Mouse (Mus musculus): Measurements from ENCODE around the gene Tcap. TPM values are rescaled to one million over a fixed set of nuclear protein-coding genes. Genes with fewer than 3 reads are reported as not detected.
A peak's percentile ranks its signal among the peaks of the same experiment; 100 is the strongest.

The Tcap gene
- polyA plus RNA-seq, 1 experiment from 2014 or later: 86.0 TPM

GRCm38 (mm10) chr11:98409341-98409822 lies 25.8 kb downstream of the Tcap start:
- Histone ChIP-seq H3K9me3 (no peaks in the 10 kb centered on the region), H3K27ac (peak overlapping the region; percentile 84), H3K4me1 (peaks cover 47% of the 10 kb centered on the region), H3K4me3 (peak overlapping the region; percentile 43), H3K36me3 (0 out of 2 replicates have a peak, but pooled peaks cover under 1% of the 10 kb centered on the region), H3K27me3 (ENCODE audit: insufficient read depth, poor library complexity, severe bottlenecking) (peaks cover 9% of the 10 kb centered on the region; the same call in 1 of the 2 replicates)
- no peak for DNase-seq (ENCODE audit: low spot score)
- 5% methylated on average over 10 of the region's 10 CpGs for WGBS

DNA sequence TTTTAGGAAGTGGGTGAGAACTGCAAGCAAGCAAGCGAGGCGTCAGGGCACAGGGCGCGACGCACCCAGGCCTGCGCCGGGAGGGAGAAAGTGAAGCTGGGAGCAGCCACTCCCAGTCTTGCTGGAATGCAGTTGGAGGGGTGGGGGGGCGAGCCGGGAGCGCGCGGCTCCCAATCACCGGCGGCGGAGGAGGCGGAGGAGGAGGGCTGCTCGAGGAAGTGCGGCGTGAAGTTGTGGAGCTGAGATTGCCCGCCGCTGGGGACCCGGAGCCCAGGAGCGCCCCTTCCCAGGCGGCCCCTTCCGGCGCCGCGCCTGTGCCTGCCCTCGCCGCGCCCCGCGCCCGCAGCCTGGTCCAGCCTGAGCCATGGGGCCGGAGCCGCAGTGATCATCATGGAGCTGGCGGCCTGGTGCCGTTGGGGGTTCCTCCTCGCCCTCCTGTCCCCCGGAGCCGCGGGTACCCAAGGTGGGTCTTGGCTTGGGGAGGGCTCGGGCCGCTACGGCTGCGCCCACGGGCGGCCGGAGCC lies 28.7 kb downstream of the Tcap start, which contains the start of gene Erbb2:
TSS of gene Erbb2 (plus strand) at position 198 of the 524 bp plus-strand sequence.
- Histone ChIP-seq H3K4me1 (peaks cover 76% of the 10 kb centered on the region), H3K36me3 (peaks cover 22% of the 10 kb centered on the region), H3K27ac (peak within 1 kb of the TSS; percentile 99), H3K27me3 (ENCODE audit: insufficient read depth, poor library complexity, severe bottlenecking) (peaks cover 9% of the 10 kb centered on the region; the same call in 1 of the 2 replicates), H3K9me3 (no peaks in the 10 kb centered on the region), H3K4me3 (peak within 1 kb of the TSS; percentile 99)
- under 1% methylated on average over 44 of the region's 49 CpGs for WGBS
- DNase-seq (ENCODE audit: low spot score): peak; percentile 95

- peaks cover 9% of the 10 kb centered on the region; the same call in 1 of the 2 replicates for H3K27me3 ChIP-seq (ENCODE audit: insufficient read depth, poor library complexity, severe bottlenecking)
- H3K27ac ChIP-seq: peak overlapping the region; percentile 99
- under 1% methylated on average over 40 of the region's 40 CpGs for WGBS
- peak overlapping the region; percentile 99 for H3K4me3 ChIP-seq
- no peak for DNase-seq (ENCODE audit: low spot score)
- H3K9me3 ChIP-seq: no peaks in the 10 kb centered on the region
- peaks cover 78% of the 10 kb centered on the region for H3K4me1 ChIP-seq
- peaks cover 22% of the 10 kb centered on the region for H3K36me3 ChIP-seq
Measured at GRCm38 (mm10) chr11:98412797-98413301, 29.2 kb downstream of the Tcap start.

DNA sequence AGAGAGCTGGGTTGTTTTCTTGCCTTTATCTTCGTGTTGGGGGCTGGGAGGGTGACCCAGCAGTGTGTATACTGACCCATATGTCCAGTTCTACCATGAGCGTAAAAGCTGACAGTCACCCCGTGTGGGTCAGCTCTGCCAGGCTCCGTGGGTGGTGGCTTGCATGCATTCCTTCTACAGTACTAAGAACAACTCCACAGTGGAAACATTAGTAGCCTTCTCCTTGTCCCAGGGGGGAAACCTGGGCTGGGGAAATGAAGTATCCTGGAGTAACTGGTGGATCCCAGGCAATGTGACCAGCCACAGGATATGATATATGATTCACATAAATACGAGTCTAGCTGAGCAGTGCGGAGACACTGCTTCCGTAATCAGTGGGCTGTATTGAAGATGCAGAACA lies 30.1 kb downstream of the Tcap start:
- WGBS: 24% methylated on average over 7 of the region's 7 CpGs
- H3K4me3 ChIP-seq: peak overlapping the region; percentile 99
- peaks cover 84% of the 10 kb centered on the region for H3K4me1 ChIP-seq
- H3K9me3 ChIP-seq: no peaks in the 10 kb centered on the region
- peak overlapping the region; percentile 99 for H3K27ac ChIP-seq
- no peak for DNase-seq (ENCODE audit: low spot score)
- H3K27me3 ChIP-seq (ENCODE audit: insufficient read depth, poor library complexity, severe bottlenecking): peaks cover 9% of the 10 kb centered on the region; the same call in 1 of the 2 replicates
- H3K36me3 ChIP-seq: peaks cover 28% of the 10 kb centered on the region

GRCm38 (mm10) chr11:98414162-98414561 lies 30.6 kb downstream of the Tcap start:
- Histone ChIP-seq H3K36me3 (peaks cover 33% of the 10 kb centered on the region), H3K27me3 (ENCODE audit: insufficient read depth, poor library complexity, severe bottlenecking) (peaks cover 9% of the 10 kb centered on the region; the same call in 1 of the 2 replicates), H3K4me1 (peaks cover 84% of the 10 kb centered on the region), H3K9me3 (no peaks in the 10 kb centered on the region), H3K27ac (peak overlapping the region; percentile 99), H3K4me3 (peak overlapping the region; percentile 99)
- no peak for DNase-seq (ENCODE audit: low spot score)
- 41% methylated on average over 2 of the region's 2 CpGs for WGBS

DNA sequence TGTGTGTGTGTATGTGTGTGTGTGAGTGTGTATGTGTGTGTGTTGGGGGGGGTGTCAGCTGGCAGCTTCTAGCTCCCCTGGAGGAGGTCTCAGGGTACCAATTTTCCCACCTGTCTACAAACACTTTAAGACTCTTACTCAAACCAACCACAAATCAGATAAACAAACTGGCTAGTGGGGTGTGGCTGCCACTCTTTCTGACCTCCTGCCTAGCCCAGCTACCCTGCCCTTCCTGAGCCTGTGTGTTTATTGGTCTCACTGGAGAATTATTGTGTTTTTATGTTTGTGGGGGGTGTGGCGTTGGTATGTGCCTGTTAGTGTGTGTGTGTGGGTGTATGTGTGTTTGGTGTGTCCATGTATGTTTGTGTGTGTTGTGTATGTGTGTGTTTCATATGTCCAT lies 33.5 kb downstream of the Tcap start:
- WGBS: 100% methylated on average over 1 of the region's 1 CpGs
- Histone ChIP-seq H3K4me1 (peaks cover 73% of the 10 kb centered on the region), H3K27me3 (ENCODE audit: insufficient read depth, poor library complexity, severe bottlenecking) (no peaks in the 10 kb centered on the region)

GRCm38 (mm10) chr11:98418273-98418672 lies 34.7 kb downstream of the Tcap start:
- Histone ChIP-seq H3K4me1 (peaks cover 64% of the 10 kb centered on the region), H3K27ac (peak overlapping the region; percentile 42), H3K36me3 (peaks cover 74% of the 10 kb centered on the region), H3K9me3 (no peaks in the 10 kb centered on the region), H3K4me3 (0 out of 2 replicates have a peak overlapping the region, but pooled peaks have one; percentile 3), H3K27me3 (ENCODE audit: insufficient read depth, poor library complexity, severe bottlenecking) (no peaks in the 10 kb centered on the region)
- DNase-seq (ENCODE audit: low spot score): no peak
- WGBS: 56% methylated on average over 6 of the region's 6 CpGs

More for the DNA sequence above, 33.5 kb downstream of the Tcap start:
- DNase-seq (ENCODE audit: low spot score): no peak
- Histone ChIP-seq H3K36me3 (peaks cover 62% of the 10 kb centered on the region), H3K27ac (no peak overlapping the region), H3K4me3 (no peak overlapping the region), H3K9me3 (no peaks in the 10 kb centered on the region)

DNA sequence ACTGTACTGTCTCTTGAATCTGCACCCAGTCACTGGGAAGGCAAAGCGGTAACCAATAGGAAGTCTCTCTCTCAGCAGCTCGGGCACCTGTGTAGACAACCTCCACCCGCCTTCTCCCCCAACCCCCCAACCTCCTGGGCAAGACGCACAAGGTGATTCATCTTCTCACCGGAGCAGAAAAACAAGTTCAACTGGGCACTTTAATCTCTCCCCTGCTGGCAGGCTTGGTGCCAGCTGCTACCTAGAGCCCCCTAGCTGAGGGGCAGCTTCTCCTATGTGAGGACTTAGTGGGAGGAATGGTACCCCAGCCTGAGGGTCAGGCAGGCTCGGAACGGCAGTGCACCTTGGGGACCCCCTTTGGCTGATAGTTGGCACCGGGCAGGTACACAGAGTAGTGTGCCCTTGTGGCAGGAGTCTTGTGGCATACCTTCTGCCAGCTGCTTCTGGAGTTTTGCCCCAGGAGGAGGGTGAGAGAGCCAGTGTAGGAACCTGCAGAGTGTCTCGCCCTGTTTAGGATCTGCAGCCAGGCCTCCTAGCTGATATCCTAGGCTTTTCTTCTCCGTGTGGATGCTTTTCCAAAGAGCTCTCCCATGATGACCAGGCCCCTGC lies 35.4 kb downstream of the Tcap start:
- peak overlapping the region; percentile 42; the same call in 1 of the 2 replicates for H3K27ac ChIP-seq
- H3K27me3 ChIP-seq (ENCODE audit: insufficient read depth, poor library complexity, severe bottlenecking): no peaks in the 10 kb centered on the region
- H3K4me1 ChIP-seq: peaks cover 58% of the 10 kb centered on the region
- H3K4me3 ChIP-seq: 0 out of 2 replicates have a peak overlapping the region, but pooled peaks have one; percentile 3
- no peak for DNase-seq (ENCODE audit: low spot score)
- peaks cover 82% of the 10 kb centered on the region for H3K36me3 ChIP-seq
- H3K9me3 ChIP-seq: no peaks in the 10 kb centered on the region
- 73% methylated on average over 10 of the region's 10 CpGs for WGBS

- Histone ChIP-seq H3K9me3 (no peaks in the 10 kb centered on the region), H3K36me3 (peaks cover 100% of the 10 kb centered on the region), H3K27ac (no peak overlapping the region), H3K4me1 (no peaks in the 10 kb centered on the region), H3K27me3 (ENCODE audit: insufficient read depth, poor library complexity, severe bottlenecking) (no peaks in the 10 kb centered on the region), H3K4me3 (no peak overlapping the region)
- WGBS: 92% methylated on average over 7 of the region's 7 CpGs
- DNase-seq (ENCODE audit: low spot score): no peak
Measured at GRCm38 (mm10) chr11:98426592-98426991, 43.0 kb downstream of the Tcap start.

DNA sequence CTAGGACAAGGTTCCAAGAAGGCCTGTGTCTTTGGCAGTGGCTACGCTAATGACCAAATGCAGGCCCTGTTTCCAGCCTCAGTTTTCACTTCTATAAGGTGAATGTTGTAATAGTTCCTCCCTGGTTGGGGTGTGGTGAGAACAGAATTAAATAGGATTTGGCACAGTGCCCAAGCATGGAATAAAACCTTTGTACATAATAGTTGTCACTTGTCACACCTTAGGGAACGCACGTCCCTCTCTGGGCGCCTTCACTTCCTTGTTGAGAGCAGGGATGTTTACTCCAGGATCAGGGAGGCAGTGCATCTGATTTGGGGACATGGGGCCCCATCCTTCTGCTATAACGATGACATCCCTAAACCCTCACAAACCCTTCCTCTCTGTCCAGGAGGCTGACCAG lies 44.8 kb downstream of the Tcap start:
- no peak for DNase-seq (ENCODE audit: low spot score)
- Histone ChIP-seq H3K4me3 (no peak overlapping the region), H3K27me3 (ENCODE audit: insufficient read depth, poor library complexity, severe bottlenecking) (no peaks in the 10 kb centered on the region), H3K9me3 (no peaks in the 10 kb centered on the region), H3K36me3 (peaks cover 100% of the 10 kb centered on the region), H3K27ac (no peak overlapping the region), H3K4me1 (no peaks in the 10 kb centered on the region)
- WGBS: 91% methylated on average over 5 of the region's 5 CpGs

DNA sequence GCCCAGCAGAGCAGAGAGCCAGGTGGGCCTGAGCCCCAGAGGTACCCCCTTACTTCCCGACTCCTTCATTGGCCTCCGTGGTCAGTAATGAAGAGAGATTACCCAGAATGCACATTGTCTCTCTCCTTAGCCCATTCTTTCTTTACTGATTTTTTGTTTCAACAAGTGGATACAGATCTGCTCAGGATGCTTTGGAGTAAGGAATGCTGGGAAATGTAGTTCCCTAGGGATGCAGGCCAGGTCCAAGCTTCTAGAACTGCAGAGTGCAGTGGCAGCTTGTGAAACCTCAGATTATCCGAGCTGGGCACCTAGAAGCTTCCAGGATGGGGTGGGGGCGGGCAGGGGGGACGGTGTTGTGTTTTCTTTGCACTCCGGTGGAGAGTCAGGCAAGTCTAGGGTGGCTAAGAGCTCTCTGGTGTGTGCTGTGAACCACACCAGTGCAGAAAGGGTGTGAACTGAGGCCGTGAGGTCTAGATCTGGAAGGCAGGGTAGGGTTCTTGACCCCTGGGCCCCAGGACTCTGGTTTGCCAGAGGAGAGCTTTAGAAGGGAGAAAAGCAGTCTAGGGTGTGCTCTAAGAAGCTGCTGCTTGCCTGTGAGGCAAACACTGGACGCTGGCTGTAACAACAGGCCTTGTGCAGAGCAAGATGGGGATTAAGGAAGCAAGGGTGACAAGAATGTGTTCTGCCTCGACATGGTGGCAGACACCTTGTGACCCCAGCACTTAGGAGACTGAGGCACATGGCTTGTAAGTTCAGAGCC lies 48.3 kb downstream of the Tcap start:
- WGBS: 79% methylated on average over 9 of the region's 9 CpGs
- H3K4me3 ChIP-seq: no peak overlapping the region
- no peak overlapping the region for H3K27ac ChIP-seq
- H3K9me3 ChIP-seq: no peaks in the 10 kb centered on the region
- H3K36me3 ChIP-seq: peaks cover 100% of the 10 kb centered on the region
- H3K27me3 ChIP-seq (ENCODE audit: insufficient read depth, poor library complexity, severe bottlenecking): no peaks in the 10 kb centered on the region
- 0 out of 2 replicates have a peak, but pooled peaks cover 3% of the 10 kb centered on the region for H3K4me1 ChIP-seq
- DNase-seq (ENCODE audit: low spot score): no peak
